Mouse (Mus musculus) brain, embryonic 14.5 days (tissue): ENCODE measurements around the gene Slc6a20a.

Experiments used
- CTCF ChIP-seq: fragments of 200-500 bp; IDR thresholded peaks from 2 replicates; pipeline ENCODE4 v1.5.1; 2012; ENCODE audit warnings: inconsistent platforms, mild to moderate bottlenecking, moderate library complexity, borderline replicate concordance; ENCODE audit not compliant: insufficient read depth, insufficient read length; ENCODE audit errors: extremely low read depth
- POLR2A ChIP-seq: fragments of 200-500 bp; IDR thresholded peaks from 2 replicates; pipeline ENCODE4 v1.6.1; 2012; ENCODE audit warnings: mild to moderate bottlenecking, inconsistent platforms, borderline replicate concordance; ENCODE audit not compliant: poor library complexity, insufficient read depth, insufficient read length, severe bottlenecking; ENCODE audit errors: extremely low read depth

GRCm38 (mm10) chr9:123658981-123659380 lies 19.7 kb downstream of the Slc6a20a start:
- TF ChIP-seq CTCF (no peak), POLR2A (no peak)
